Mouse (Mus musculus): Measurements from ENCODE around the gene Npw.
A peak's percentile ranks its signal among the peaks of the same experiment; 100 is the strongest.
"Not testable (repeated sequence)": the region's sequence is repeated elsewhere in the genome, so short reads cannot be mapped to it uniquely, and the experiment has no call there.

Npw gene

GRCm38 (mm10) chr17:24671346-24671745 is 13.1 kb upstream of the Npw start:
- DNase-seq (ENCODE audit: low spot score) = no peak

DNA sequence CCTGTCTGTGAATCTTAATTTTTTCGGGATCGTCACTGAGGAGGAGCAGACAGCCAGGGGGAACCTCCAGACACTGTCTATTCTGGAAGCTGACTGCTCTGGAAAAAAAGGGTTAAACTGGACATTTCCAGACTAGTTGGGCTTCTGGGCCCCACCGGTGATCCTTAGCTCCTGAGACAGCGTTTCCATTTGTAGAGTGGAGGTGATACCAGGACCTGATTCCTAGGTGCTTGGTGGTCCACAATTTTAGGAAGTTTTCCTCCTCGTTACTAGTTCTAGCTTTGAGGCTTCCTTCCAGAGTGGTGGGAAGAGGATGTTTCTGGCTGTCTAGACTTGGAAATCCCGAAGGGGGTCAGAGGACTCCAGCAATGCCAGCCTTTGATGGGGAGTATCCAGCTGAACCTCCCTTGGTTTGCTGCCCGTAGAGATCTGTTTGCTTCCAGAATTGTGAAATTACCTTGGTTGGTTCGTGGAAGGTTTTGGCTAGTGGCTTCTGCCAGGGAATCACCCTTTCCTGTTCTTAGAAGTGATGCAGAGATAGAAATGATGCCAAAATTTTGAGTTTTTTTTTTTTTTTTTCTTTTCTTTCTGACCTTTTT is 12.1 kb upstream of the Npw start:
- no peak for DNase-seq (ENCODE audit: low spot score)

- DNase-seq (ENCODE audit: low spot score) = peak; percentile 93
These were observed 11.4 kb upstream of the Npw start, which contains the start of gene Zfp598 for GRCm38 (mm10) chr17:24669545-24670245. Gene Zfp598, plus strand, starts transcription at chr17:24669687.

DNA sequence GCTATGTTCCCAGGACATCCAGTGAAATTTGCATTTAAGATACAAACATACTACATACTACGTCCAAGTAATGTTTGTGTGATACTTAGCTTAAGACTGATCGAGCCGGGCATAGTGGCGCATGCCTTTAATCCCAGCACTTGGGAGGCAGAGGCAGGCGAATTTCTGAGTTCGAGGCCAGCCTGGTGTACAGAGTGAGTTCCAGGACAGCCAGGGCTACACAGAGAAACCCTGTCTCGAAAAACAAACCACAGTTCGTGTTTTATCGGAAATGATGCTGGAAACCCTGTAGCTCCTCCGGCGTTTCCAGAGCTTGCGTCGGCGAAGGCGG is 10.9 kb upstream of the Npw start:
- not testable (repeated sequence) for DNase-seq (ENCODE audit: low spot score)

GRCm38 (mm10) chr17:24667416-24667815 is 9.2 kb upstream of the Npw start:
- no peak for DNase-seq (ENCODE audit: low spot score)

DNA sequence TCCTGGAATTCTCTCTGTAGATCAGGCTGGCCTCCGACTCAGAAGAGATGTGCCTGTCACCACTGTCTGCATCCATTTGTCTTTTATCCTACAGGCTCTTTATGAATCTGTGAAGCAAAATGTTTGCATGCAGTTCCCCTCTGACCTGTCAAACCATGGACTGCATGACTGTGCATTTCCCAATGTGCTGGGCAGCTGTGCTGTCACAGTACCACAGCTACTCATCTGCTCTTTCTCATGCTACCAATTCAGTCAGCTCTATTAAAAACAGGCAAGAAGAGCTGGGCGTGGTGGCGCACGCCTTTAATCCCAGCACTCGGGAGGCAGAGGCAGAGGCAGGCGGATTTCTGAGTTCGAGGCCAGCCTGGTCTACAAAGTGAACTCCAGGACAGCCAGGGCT is 8.8 kb upstream of the Npw start:
- not testable (repeated sequence) for DNase-seq (ENCODE audit: low spot score)

- no peak for DNase-seq (ENCODE audit: low spot score)
These were observed 3.3 kb downstream of the Npw start for GRCm38 (mm10) chr17:24654969-24655368.

- peak; percentile 71 for DNase-seq (ENCODE audit: low spot score)
These were observed 4.1 kb downstream of the Npw start for GRCm38 (mm10) chr17:24653967-24654710.

DNA sequence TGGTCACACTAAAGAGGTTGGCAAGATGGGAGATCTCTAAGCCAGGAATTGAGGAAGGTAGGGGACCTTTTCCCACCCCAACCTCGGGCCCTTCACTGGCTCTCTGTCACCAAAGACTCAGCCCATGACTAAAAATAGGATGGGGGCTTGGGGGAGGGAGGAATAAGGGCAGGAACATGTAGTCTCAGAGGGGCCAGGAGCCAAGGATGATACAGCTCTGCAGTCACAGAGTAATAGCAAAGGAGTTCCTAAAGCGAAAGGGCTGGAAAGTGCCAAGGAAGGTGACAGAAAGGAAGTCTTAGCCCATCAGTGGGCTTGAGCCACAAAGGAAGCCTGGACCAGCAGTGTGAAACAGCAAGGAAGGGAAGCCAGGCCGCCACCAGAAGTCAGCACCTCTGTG is 6.4 kb downstream of the Npw start:
- DNase-seq (ENCODE audit: low spot score) = no peak

GRCm38 (mm10) chr17:24650766-24651165 is 7.5 kb downstream of the Npw start:
- DNase-seq (ENCODE audit: low spot score) = no peak

DNA sequence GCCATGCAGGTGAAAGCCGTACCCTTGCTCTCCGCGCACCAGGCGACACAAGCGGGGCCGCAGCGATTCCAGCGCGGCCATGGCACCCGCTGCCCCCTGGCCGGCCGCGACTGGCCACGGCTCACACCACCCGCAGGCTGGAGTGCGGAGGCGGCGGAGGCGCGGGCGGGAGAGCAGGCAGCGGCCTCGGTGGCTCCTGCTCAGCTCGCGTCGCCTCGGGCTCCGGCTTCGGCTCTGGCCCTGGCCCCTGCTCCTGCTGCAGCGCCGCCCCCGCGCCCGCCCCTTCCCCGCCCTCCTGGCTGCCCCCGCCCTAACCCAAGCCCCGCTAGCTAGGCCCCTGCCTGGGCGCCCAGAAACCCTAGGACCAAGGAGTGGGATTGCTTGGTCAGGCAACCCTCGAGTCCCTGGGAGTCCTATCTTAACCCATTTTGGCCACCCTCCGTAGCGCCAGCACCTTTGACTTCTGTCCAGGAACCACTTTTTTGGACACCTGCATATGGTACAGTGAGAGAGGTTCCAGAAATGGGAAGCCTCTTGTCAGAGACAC is 8.1 kb downstream of the Npw start, which contains the start of gene Slc9a3r2:
Gene Slc9a3r2, minus strand, starts transcription at position 258 of the 547 bp plus-strand sequence.
- DNase-seq (ENCODE audit: low spot score) = no peak

GRCm38 (mm10) chr17:24649581-24650069 is 8.6 kb downstream of the Npw start:
- no peak for DNase-seq (ENCODE audit: low spot score)

- DNase-seq (ENCODE audit: low spot score) = no peak
These were observed 9.4 kb downstream of the Npw start for GRCm38 (mm10) chr17:24648731-24649377.

DNA sequence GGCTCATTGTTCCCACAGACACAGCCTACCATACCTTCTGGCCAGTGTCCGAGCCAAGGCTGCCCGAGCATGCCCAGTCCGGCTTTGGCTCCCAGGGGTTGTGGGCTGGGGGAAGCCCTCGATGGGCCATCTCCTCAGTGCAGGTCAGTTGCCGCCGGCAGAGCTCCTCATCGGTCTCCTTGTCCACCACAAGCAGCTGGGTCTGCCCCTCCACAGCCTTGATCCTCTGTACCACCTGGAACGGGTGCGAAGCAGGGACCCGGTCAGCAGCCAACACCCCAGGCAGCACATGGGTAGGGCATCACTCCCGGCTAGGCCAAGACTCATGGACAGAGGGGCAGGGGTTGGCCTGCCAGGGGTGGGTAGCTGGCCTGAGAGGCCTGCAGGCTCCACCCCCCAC is 10.8 kb downstream of the Npw start:
- DNase-seq (ENCODE audit: low spot score) = no peak

- DNase-seq (ENCODE audit: low spot score) = no peak
These were observed 11.9 kb downstream of the Npw start for GRCm38 (mm10) chr17:24646381-24646780.

- DNase-seq (ENCODE audit: low spot score) = no peak
These were observed 12.3 kb downstream of the Npw start for GRCm38 (mm10) chr17:24645916-24646315.

DNA sequence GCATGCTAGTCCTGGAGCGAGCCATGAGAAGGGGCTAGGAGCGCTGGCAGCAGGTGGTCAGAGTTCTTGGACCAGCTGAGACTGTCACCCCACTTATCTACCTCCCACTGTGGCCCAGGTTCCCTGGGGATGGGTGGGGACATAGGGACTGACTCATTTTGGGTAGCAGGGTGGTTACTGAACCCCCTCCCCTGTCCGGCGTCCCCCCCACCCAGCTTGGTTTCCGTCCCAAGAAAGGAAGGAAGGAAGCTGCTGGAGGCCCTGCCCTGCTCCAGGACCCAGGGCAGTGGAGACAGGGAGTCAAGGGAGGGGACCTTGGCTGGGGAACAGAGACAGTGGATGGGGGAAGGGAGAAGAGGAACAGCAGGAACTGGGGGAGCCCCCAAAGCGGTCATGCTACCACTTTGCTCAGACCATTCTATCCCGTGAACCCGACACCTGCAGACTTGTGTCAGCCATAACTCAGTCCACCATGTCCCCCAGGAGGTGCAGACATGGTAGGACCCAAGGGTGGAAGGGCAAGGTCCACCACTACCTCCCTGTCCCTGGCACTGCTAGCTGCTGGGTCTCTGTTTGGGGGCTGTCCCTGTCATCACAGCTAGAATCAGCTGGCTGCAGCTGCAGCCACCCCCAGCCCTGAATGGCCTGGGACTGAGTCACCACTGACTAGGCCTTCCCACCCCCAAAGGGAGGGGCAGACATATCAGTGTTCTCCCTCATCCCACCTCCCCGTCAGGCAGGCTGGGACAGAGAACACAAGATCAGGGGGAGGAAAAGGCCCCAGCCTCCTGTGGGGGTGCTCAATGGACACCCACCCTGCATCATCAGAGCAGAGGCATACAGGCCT is 13.2 kb downstream of the Npw start:
- DNase-seq (ENCODE audit: low spot score) = no peak

GRCm38 (mm10) chr17:24644030-24644715 is 14.1 kb downstream of the Npw start:
- DNase-seq (ENCODE audit: low spot score) = no peak

DNA sequence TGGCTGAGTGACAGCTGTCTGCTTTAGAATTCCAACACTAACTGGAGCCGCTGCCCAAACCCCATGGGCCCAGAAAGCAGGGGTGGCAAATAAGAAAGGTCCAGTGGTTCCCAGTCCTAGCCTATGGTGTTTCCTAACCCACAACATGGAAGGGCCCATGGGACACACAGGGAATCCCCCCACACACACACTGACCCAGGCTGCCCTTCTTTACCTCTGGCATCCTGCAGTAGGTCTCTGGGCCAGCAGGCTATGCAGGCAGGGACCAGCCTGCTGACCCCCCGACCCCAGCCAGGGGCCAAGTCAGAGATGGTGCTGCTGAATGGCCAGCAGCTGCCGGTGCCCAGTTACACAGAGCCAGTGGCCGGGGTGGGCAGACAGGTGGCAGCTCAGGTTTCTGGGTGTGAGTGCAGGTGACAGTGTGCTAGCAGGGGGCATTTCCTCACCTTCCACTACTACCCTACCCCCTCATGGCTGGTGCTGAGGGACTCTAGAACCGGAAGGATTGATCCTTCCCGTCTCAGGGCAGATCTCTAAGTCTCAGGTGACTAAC is 15.4 kb downstream of the Npw start:
- DNase-seq (ENCODE audit: low spot score) = no peak

GRCm38 (mm10) chr17:24641944-24642343 is 16.3 kb downstream of the Npw start:
- no peak for DNase-seq (ENCODE audit: low spot score)

Measured in testis, postnatal 14 days (tissue).